Mouse (Mus musculus): Measurements from ENCODE around the gene Sorcs3. TPM values are rescaled to one million over a fixed set of nuclear protein-coding genes. Genes with fewer than 3 reads are reported as not detected.
A peak's percentile ranks its signal among the peaks of the same experiment; 100 is the strongest.

Gene Sorcs3
- polyA plus RNA-seq, 1 experiment from 2014 or later = 0.99 TPM

GRCm38 (mm10) chr19:48300440-48301231 lies 94.8 kb downstream of the Sorcs3 start:
- Histone ChIP-seq H3K4me1 (peaks cover 16% of the 10 kb centered on the region), H3K36me3 (no peaks in the 10 kb centered on the region), H3K4me3 (no peak overlapping the region), H3K27me3 (ENCODE audit: low read depth, poor library complexity, severe bottlenecking) (no peaks in the 10 kb centered on the region), H3K27ac (replicated peaks) (peak overlapping the region; percentile 59; the same call in 1 of the 2 replicates), H3K9me3 (replicated peaks) (no peaks in the 10 kb centered on the region)
- no peak for DNase-seq (ENCODE audit: low spot score)
- WGBS = 24% methylated on average over 14 of the region's 14 CpGs

- DNase-seq (ENCODE audit: low spot score) = no peak
- H3K36me3 ChIP-seq = no peaks in the 10 kb centered on the region
- no peaks in the 10 kb centered on the region for H3K9me3 ChIP-seq (replicated peaks)
- H3K4me3 ChIP-seq = no peak overlapping the region
- no peak overlapping the region for H3K27ac ChIP-seq (replicated peaks)
- H3K4me1 ChIP-seq = peaks cover 16% of the 10 kb centered on the region
- no peaks in the 10 kb centered on the region for H3K27me3 ChIP-seq (ENCODE audit: low read depth, poor library complexity, severe bottlenecking)
- 58% methylated on average over 3 of the region's 3 CpGs for WGBS
Observed at GRCm38 (mm10) chr19:48301300-48301699, 95.5 kb downstream of the Sorcs3 start.

- no peak overlapping the region for H3K4me3 ChIP-seq
- 79% methylated on average over 8 of the region's 8 CpGs for WGBS
- no peaks in the 10 kb centered on the region for H3K9me3 ChIP-seq (replicated peaks)
- no peak overlapping the region for H3K27ac ChIP-seq (replicated peaks)
- no peaks in the 10 kb centered on the region for H3K27me3 ChIP-seq (ENCODE audit: low read depth, poor library complexity, severe bottlenecking)
- no peak for DNase-seq (ENCODE audit: low spot score)
- no peaks in the 10 kb centered on the region for H3K4me1 ChIP-seq
- no peaks in the 10 kb centered on the region for H3K36me3 ChIP-seq
Observed at GRCm38 (mm10) chr19:48308341-48308740, 102.5 kb downstream of the Sorcs3 start.

- H3K27me3 ChIP-seq (ENCODE audit: low read depth, poor library complexity, severe bottlenecking) = no peaks in the 10 kb centered on the region
- H3K4me3 ChIP-seq = no peak overlapping the region
- no peaks in the 10 kb centered on the region for H3K9me3 ChIP-seq (replicated peaks)
- DNase-seq (ENCODE audit: low spot score) = no peak
- no peaks in the 10 kb centered on the region for H3K4me1 ChIP-seq
- H3K27ac ChIP-seq (replicated peaks) = no peak overlapping the region
- H3K36me3 ChIP-seq = no peaks in the 10 kb centered on the region
- 78% methylated on average over 15 of the region's 15 CpGs for WGBS
Observed at GRCm38 (mm10) chr19:48309531-48310337, 103.9 kb downstream of the Sorcs3 start.

- no peaks in the 10 kb centered on the region for H3K27me3 ChIP-seq (ENCODE audit: low read depth, poor library complexity, severe bottlenecking)
- 87% methylated on average over 6 of the region's 6 CpGs for WGBS
- H3K4me1 ChIP-seq = no peaks in the 10 kb centered on the region
- DNase-seq (ENCODE audit: low spot score) = no peak
- no peak overlapping the region for H3K27ac ChIP-seq (replicated peaks)
- no peak overlapping the region for H3K4me3 ChIP-seq
- no peaks in the 10 kb centered on the region for H3K36me3 ChIP-seq
- no peaks in the 10 kb centered on the region for H3K9me3 ChIP-seq (replicated peaks)
Observed at GRCm38 (mm10) chr19:48310338-48310710, 104.5 kb downstream of the Sorcs3 start.

GRCm38 (mm10) chr19:48313776-48314175 lies 108.0 kb downstream of the Sorcs3 start:
- Histone ChIP-seq H3K4me3 (no peak overlapping the region), H3K27ac (replicated peaks) (no peak overlapping the region), H3K36me3 (no peaks in the 10 kb centered on the region), H3K9me3 (replicated peaks) (no peaks in the 10 kb centered on the region), H3K4me1 (no peaks in the 10 kb centered on the region), H3K27me3 (ENCODE audit: low read depth, poor library complexity, severe bottlenecking) (no peaks in the 10 kb centered on the region)
- DNase-seq (ENCODE audit: low spot score) = no peak
- 92% methylated on average over 9 of the region's 9 CpGs for WGBS

- H3K4me1 ChIP-seq = peaks cover 17% of the 10 kb centered on the region
- DNase-seq (ENCODE audit: low spot score) = no peak
- no peaks in the 10 kb centered on the region for H3K36me3 ChIP-seq
- 45% methylated on average over 6 of the region's 6 CpGs for WGBS
- H3K9me3 ChIP-seq (replicated peaks) = no peaks in the 10 kb centered on the region
- no peaks in the 10 kb centered on the region for H3K27me3 ChIP-seq (ENCODE audit: low read depth, poor library complexity, severe bottlenecking)
- H3K4me3 ChIP-seq = no peak overlapping the region
- no peak overlapping the region; the same call in 1 of the 2 replicates for H3K27ac ChIP-seq (replicated peaks)
Observed at GRCm38 (mm10) chr19:48327115-48327514, 121.3 kb downstream of the Sorcs3 start.

- WGBS = 85% methylated on average over 8 of the region's 8 CpGs
- no peaks in the 10 kb centered on the region for H3K9me3 ChIP-seq (replicated peaks)
- peaks cover 23% of the 10 kb centered on the region for H3K4me1 ChIP-seq
- H3K27me3 ChIP-seq (ENCODE audit: low read depth, poor library complexity, severe bottlenecking) = no peaks in the 10 kb centered on the region
- H3K27ac ChIP-seq (replicated peaks) = no peak overlapping the region
- DNase-seq (ENCODE audit: low spot score) = no peak
- H3K36me3 ChIP-seq = no peaks in the 10 kb centered on the region
- H3K4me3 ChIP-seq = no peak overlapping the region
Observed at GRCm38 (mm10) chr19:48328171-48328570, 122.3 kb downstream of the Sorcs3 start.

- DNase-seq (ENCODE audit: low spot score) = no peak
- H3K4me3 ChIP-seq = no peak overlapping the region
- H3K36me3 ChIP-seq = no peaks in the 10 kb centered on the region
- no peak overlapping the region for H3K27ac ChIP-seq (replicated peaks)
- H3K27me3 ChIP-seq (ENCODE audit: low read depth, poor library complexity, severe bottlenecking) = no peaks in the 10 kb centered on the region
- 14% methylated on average over 1 of the region's 1 CpGs for WGBS
- H3K4me1 ChIP-seq = peaks cover 22% of the 10 kb centered on the region
- no peaks in the 10 kb centered on the region for H3K9me3 ChIP-seq (replicated peaks)
Observed at GRCm38 (mm10) chr19:48331640-48332039, 125.8 kb downstream of the Sorcs3 start.

GRCm38 (mm10) chr19:48333085-48333484 lies 127.3 kb downstream of the Sorcs3 start:
- Histone ChIP-seq H3K27me3 (ENCODE audit: low read depth, poor library complexity, severe bottlenecking) (no peaks in the 10 kb centered on the region), H3K4me1 (peaks cover 7% of the 10 kb centered on the region), H3K27ac (replicated peaks) (no peak overlapping the region), H3K4me3 (no peak overlapping the region), H3K9me3 (replicated peaks) (no peaks in the 10 kb centered on the region), H3K36me3 (no peaks in the 10 kb centered on the region)
- DNase-seq (ENCODE audit: low spot score) = no peak
- 73% methylated on average over 2 of the region's 2 CpGs for WGBS

- WGBS = 93% methylated on average over 6 of the region's 6 CpGs
Observed at GRCm38 (mm10) chr19:48337461-48337860, 131.6 kb downstream of the Sorcs3 start.

GRCm38 (mm10) chr19:48338098-48338497 lies 132.3 kb downstream of the Sorcs3 start:
- Histone ChIP-seq H3K4me3 (no peak overlapping the region), H3K27me3 (ENCODE audit: low read depth, poor library complexity, severe bottlenecking) (0 out of 2 replicates have a peak, but pooled peaks cover 6% of the 10 kb centered on the region), H3K27ac (replicated peaks) (no peak overlapping the region), H3K9me3 (replicated peaks) (no peaks in the 10 kb centered on the region), H3K36me3 (no peaks in the 10 kb centered on the region), H3K4me1 (peaks cover 5% of the 10 kb centered on the region)
- WGBS = 92% methylated on average over 5 of the region's 5 CpGs
- DNase-seq (ENCODE audit: low spot score) = no peak

More at GRCm38 (mm10) chr19:48337461-48337860, 131.6 kb downstream of the Sorcs3 start:
- Histone ChIP-seq H3K27me3 (ENCODE audit: low read depth, poor library complexity, severe bottlenecking) (0 out of 2 replicates have a peak, but pooled peaks cover 6% of the 10 kb centered on the region), H3K4me1 (peaks cover 4% of the 10 kb centered on the region; the same call in 1 of the 2 replicates), H3K4me3 (no peak overlapping the region), H3K9me3 (replicated peaks) (no peaks in the 10 kb centered on the region), H3K36me3 (no peaks in the 10 kb centered on the region), H3K27ac (replicated peaks) (no peak overlapping the region)
- no peak for DNase-seq (ENCODE audit: low spot score)

GRCm38 (mm10) chr19:48342770-48343169 lies 136.9 kb downstream of the Sorcs3 start:
- Histone ChIP-seq H3K27ac (replicated peaks) (no peak overlapping the region), H3K4me1 (peaks cover 34% of the 10 kb centered on the region), H3K4me3 (no peak overlapping the region), H3K27me3 (ENCODE audit: low read depth, poor library complexity, severe bottlenecking) (0 out of 2 replicates have a peak, but pooled peaks cover 6% of the 10 kb centered on the region), H3K36me3 (no peaks in the 10 kb centered on the region), H3K9me3 (replicated peaks) (no peaks in the 10 kb centered on the region)
- 83% methylated on average over 4 of the region's 4 CpGs for WGBS
- no peak for DNase-seq (ENCODE audit: low spot score)

All from midbrain, embryonic 10.5 days (tissue).